Mouse (Mus musculus) left cerebral cortex, adult 8-10 months (tissue): ENCODE results near the gene Runx3. TPM values are rescaled to one million over a fixed set of nuclear protein-coding genes. Genes with fewer than 3 reads are reported as not detected.

Experiments
- DNase-seq, 2 experiments: peaks; one replicate each; pipeline ENCODE4 v3.0.0; 2022; ENCODE audit warnings: low spot score in 2 of 2
- total RNA-seq, 4 experiments: library from RNA; stranded (reverse); gene quantifications; 2 replicates each; pipeline ENCODE4 v1.2.4; 2022

Runx3 gene
- under 1 TPM in 2 of 4 experiments, not detected in 2; 0.27 to 0.30 TPM for total RNA-seq

GRCm38 (mm10) chr4:135120342-135121100 is at the start of gene Runx3:
TSS of gene Runx3 (plus strand) at chr4:135120652.
- no peak for DNase-seq

GRCm38 (mm10) chr4:135072671-135073070 is 47.8 kb upstream of the Runx3 start:
- no peak for DNase-seq

GRCm38 (mm10) chr4:135073523-135073922 is 46.9 kb upstream of the Runx3 start:
- DNase-seq: no peak

- DNase-seq: no peak
These were observed 45.8 kb upstream of the Runx3 start for GRCm38 (mm10) chr4:135074646-135075045.

DNA sequence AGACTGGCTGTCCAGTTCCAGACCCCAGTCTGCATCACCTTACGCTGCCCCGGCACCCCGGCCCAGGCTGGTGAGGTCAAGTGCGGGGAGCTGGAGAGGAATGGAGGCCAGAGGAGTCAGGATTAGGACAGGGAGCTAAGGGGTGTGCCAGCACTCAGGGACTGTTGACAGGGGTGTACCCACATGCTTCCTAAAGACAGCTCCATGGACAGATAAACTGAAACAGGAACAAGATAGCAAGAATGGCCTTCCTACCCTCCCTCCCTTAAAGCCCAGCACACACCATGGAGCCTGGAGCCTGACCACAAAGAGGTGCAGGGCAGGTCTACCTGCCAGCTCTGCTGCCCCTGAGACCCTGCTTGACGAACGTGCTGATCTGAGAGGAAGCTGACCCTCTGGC is 45.1 kb upstream of the Runx3 start:
- DNase-seq: no peak

DNA sequence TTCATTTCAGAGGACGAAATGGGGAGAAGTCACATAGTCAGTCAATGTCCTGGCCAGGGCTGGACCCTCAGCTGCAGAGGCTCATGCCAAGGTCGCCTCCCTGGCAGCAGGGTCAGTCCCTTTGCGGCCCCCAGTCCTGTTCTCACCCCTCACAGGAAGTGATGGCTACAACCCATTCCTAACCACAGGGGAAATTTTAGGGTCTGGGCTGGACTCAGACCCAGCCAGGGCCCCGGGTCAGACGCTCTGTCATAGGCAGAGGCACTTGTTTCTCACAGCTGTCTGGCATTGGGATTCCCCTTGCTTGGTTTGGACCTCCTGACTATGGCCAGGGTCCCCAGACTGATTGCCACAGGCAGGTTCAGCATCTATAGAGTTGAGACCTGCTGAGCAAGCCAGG is 43.8 kb upstream of the Runx3 start:
- no peak for DNase-seq

DNA sequence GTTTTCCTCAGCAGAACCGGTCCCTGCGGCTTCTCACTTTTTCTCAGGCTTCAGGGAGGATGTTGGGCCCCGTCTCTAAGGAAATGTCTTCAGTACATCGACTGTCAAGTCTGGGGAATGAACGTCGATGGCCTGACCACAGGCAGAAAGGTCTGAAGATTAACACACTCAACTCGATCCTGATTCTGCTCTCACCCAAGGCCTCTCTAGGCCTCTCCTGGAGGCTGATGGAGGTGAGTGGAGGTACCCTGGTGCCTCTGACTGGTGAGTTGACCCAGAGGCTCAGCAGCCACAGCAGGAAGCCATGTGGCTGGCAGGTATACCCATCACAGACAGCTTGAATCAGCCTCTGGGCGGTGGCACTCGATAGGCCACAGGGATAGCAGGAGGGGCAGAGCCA is 43.3 kb upstream of the Runx3 start:
- DNase-seq: no peak

DNA sequence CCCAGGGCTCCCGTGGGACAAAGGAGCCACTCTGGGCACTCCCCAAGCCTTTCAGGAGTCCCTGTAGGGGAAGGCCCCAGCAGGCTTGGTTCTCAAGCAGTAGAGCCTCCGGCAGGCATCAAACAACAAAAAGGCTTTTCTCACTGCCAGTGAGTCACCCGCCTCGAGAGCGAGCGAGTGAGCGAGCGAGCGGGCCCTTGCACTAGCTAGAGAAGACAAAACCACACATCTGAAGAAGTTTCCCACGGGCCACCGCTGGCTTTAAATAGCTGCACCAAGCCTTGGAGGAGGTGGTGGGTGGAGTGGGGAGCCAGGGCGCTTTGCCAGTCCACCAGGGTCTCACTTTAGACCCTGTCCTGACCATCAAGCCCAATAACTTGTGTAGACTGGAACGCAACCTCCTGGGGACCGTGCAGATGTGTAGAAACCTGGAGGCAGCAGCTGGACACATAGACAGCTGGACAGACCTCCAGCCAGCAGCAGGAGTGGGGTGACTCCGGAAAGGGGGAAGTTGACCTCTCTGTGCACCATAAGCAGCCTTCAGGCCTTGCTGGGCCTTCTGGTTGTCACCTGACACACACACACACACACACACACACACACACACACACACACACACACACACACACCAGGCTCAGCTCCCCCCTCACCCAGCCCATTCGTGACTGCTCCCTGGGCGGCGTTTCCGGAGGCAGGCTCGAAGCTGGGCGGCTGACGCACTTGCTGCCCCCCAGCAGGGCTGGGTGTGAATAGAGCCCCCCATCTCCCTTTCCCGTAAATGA is 40.4 kb upstream of the Runx3 start:
- no peak for DNase-seq

DNA sequence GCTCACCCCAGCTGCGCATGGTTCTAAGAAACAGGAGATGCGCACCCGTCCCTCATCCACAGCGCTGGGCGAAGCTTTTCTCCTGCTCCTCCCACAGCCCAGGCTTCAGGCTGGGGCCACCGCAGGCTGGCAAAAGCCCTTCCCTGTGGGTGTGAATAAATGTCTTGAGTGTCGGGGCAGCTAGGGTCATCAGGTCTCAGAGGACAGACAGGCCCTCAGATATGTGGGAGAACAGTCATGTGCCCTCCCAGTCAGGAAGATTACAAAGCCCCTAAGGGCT is 39.9 kb upstream of the Runx3 start:
- DNase-seq: no peak

- no peak for DNase-seq
These were observed 37.4 kb upstream of the Runx3 start for GRCm38 (mm10) chr4:135083089-135083488.

DNA sequence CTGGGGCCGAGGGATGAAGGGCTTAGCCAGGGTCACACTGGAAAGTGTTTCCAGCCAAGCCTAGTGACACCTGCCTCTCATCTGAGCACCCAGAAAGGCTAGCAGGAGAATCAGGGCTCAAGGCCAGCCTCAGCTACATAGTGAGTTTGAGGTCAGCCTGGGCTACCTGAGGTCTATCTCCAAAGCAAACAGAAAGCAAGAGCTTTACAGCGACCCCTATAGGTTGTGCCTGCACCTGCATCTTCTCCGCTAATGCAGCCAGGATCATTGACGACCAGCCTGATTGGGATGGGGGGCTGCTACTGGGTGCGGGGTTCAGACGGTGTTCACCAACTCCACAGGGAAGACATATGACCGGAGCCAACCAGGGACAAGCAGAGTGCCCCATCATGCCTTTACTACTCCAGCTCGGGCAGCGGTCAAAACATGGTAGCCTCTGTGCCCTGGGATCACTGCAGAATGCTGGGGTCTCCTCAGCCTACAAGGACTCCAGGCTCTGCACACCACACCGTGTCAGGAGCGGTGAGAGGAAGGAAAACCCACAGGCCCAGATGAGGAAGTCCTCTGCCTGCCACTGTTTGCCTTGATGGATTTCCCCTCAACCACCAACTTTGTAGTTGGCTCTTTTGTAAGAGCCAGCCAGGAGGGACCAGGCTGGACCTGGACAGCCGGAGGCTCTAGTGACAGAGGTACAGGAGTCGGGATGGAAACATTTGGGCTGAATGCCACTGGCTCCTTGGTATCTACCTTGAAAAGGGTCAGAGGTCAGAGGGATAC is 35.2 kb upstream of the Runx3 start:
- no peak for DNase-seq

GRCm38 (mm10) chr4:135090613-135091012 is 29.8 kb upstream of the Runx3 start:
- DNase-seq: no peak

DNA sequence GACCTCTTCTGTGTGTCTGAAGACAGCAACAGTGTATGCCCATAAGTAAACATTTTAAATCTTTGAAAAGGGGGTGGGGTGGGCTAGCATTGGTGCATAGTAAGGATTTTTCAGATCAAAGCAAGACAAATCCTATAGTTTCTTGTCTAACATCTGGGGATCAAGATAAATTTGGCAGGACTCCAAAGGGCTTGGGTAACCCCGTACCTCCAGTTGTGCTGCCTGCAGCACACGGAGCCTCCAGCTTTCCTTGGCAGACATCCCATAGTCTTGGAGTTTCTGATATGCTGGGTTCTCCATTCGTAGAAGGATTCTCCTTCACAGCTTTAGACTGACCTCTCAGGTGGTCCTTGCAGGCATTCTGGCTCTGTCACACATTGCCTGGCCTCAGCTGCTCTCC is 27.6 kb upstream of the Runx3 start:
- no peak for DNase-seq

- no peak for DNase-seq
These were observed 24.8 kb upstream of the Runx3 start for GRCm38 (mm10) chr4:135095693-135096092.

- no peak for DNase-seq
These were observed 22.3 kb upstream of the Runx3 start for GRCm38 (mm10) chr4:135097910-135098891.

DNA sequence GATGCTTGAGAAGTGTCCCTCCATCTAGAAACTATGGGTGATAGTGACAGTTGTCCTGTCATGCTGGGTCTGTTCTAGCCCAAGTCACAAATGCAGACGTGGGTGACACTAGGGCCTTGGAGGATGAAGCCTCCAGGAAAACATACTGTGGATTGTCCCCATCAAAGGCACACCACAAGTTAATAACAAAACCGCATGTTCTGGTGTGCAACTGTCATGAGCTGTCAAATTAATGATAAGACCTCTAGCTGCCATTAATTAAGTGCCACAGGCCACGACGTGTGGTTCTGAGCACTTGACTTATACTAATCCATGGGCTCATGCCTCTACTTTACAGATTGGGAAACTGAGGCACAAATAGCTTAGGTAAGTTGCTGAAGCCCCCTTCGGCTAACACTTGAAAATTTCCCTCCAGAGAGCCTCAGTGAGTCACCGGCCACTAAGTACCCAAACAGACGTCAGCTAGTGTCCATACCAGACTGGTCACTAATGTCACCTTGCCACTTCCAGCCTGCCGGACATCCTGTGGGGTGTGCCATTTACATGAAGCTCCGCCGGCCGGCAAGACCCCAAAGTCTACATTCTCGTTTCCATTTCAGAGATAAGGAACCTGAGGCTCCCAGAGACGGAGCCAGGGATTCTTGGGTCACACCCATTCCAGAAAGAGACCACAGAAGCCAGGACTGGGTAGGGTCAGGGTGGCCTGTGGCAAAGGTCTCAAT is 18.3 kb upstream of the Runx3 start:
- no peak for DNase-seq

DNA sequence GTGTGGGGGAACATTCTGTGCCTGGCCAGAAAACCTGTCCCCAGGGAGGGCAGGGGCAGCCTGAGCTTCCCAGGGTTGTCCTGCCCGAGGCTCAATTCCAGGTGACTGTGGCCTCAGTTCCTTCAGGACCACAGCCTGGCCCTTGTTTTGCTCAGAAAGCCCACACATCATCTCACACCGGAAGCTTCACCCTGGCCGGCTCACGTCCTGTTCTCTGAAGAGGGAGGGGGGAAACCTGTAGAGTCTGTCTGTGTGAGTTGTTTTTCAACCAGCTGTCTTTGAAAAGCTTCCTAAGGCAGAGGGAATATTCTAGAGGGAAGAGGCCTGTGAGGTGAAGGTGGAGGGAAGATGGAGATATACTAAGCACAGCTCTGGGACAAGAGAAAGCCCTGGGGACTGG is 17.7 kb upstream of the Runx3 start:
- no peak for DNase-seq

GRCm38 (mm10) chr4:135103800-135104199 is 16.7 kb upstream of the Runx3 start:
- no peak for DNase-seq

- DNase-seq: no peak
These were observed 13.5 kb upstream of the Runx3 start for GRCm38 (mm10) chr4:135106968-135107367.

DNA sequence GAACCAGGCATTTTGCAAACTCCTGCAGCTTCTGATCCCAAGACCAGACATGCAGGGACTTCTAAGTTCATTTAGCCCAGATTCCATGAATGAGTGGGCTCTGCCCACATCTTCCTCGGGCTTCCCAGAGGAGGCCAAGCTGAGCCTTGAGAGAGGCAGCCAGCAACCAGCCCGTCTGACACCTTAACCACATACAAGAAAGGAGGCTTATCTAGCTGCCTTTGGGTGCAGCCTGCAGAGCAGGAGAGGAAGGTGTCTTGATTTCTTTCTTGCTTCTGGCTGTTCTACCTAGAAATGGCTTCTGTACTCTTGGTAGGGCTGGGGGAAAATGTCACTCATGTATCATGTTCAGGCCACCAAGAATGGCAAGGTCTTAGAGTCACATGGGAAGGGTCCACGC is 11.8 kb upstream of the Runx3 start:
- no peak for DNase-seq
